Mouse (Mus musculus) urinary bladder, postnatal 4 days (tissue): ENCODE data around the gene Ascl1.

ENCODE experiments used
- DNase-seq, 2 experiments: peaks; one replicate each; pipeline ENCODE4 v3.0.0; 2021 to 2022; ENCODE audit warnings: low spot score in 2 of 2

The Ascl1 gene

GRCm38 (mm10) chr10:87485721-87486620 is 7.5 kb downstream of the Ascl1 start:
- DNase-seq, result no peak

DNA sequence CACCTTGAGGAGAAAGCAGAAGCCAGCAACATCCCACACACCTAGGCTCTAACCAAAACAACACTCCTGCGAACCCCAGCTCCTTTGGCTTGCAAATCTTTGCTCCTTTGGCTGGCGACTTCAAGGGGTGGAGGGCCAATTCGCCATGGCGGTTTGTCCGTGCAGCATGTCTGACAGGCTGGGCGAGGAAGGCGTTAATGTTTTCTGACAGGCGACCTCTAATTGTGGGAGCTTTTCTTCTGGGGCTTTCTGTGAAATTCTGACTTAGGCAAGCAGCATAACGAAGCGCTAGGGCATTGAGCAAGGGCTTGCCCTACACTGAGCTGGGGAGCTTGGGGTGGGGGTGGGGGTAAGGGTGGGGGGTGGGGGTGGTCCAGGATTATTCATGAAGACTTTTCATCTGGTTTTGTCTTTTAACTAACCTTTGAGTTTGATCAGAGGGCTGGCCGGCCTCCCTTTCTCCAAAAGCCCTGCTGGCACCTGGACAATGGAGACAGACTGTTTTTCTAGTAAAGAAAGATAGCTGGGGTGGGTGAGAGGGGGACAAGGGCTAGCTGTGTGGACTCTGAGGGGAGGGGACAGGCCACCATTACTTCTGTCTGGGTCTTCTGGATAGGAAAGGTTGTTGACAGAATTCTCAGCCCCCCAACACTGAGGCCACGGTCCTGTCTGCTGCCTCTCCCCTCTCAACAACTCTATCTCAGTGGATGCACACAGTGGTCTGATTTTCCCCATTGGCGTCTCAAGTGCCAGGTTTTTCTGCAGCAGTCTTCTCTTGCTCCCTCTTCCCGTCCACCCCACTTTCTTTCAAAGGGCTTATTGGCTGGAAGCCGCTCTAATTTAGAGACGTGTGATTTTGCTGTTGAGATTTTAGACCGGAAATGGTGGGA is 8.4 kb downstream of the Ascl1 start:
- no peak for DNase-seq

- no peak for DNase-seq
These were observed 15.6 kb downstream of the Ascl1 start for GRCm38 (mm10) chr10:87477895-87478294.

DNA sequence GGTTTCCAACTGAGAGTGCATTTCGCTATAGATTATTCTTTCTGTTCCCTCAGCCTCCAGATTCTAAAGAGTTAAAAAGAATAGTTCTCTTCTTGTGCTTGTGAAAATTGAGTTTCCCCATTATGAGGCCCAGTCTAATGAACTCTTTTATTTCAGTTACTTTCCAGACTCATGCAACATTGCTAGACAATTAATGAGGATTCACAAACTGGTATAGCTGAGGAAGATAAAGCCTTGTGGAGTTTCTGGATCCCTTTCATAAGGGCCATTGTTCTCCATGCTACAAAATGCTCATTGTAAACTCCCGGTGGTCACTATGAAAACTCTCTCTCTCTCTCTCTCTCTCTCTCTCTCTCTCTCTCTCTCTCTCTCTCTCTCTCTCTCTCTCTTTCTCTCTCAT is 18.5 kb downstream of the Ascl1 start:
- no peak for DNase-seq

DNA sequence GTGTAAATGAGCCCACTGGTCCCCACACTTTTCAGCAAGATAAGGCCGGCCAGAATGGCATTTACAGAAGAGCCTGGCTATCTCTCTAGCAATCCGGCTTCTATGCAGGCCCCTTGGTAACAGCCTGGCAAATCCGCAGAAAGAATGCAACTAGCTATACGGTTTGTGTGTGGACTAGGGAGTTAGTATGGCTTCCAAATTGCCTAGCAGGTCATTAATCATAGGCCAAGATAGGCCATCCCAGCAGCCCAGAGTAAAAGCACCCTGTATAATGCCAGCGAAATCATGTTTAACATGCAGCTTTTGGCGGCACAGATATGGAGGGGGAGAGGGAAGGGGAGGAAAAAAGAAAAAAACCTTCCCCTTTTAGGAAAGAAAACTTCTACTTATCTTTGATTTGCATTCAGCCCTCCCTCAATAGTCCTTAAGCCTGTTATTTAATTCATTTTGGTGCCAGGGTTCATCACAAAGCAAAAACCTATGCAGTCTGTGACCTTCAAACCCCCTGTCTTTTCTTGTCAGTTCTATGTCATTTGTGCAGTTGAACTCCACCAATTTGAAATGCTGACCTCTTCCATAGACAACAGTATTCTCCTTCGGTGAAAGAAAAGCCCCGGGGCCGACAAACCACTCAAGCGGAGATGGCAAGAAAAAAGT is 19.9 kb downstream of the Ascl1 start:
- no peak for DNase-seq

DNA sequence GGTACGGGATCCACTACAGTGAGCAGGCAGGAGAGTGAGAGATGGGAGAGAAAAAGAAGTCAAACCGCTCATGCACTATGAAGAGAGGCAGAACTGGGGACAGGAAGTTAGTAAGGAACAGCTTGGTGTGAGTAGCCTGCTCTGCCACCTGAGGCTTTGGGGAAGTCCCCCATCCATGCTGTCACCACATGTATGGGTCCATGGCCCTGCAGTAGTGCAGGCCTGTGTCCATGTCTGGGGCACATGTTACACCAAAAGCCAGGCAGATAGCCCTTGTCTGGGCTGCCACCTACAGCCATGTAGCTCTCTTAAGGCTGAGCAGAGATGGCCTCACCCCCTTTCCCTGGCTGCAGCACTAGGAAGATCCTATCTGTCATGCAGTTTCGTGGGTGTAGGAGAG is 42.7 kb downstream of the Ascl1 start:
- no peak for DNase-seq

DNA sequence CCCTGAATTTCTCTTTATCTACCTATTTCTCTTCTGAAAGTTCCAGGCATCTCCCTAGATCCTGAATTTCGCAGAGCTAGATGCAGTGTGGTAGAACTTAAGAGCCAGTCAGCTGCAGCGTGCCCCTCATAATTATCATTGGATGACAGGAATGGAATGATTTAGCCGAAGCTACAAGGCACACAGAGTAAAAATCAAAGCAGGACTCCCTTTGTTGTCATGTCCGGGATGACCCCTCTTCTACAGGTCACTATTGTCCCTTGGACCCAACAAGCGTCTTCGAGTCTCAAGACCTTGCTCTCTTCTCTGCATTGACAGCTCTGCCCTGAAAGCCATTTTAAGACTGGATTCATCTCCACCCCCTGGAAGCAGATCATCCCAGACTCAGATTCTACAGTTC is 44.1 kb downstream of the Ascl1 start:
- no peak for DNase-seq

DNA sequence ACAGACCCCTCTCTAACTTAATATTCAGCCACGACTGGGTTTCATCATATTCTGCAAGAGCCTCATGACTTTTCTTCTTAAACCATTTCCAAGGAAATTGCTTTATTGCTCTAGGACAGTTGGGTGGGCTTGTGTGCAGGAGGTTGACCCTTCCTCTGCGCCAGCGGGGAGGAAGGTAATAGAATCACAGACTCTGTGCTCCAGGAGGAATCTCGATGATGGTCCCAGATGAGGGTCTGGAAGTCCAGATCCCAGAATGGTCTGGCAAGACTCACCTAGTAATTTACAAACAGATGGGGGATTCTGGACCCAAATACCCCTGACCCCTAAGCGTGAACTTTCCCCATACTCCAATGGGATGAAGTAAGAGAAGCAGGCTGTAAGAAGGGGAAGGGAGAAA is 45.2 kb downstream of the Ascl1 start:
- DNase-seq, result no peak

- DNase-seq, result no peak
These were observed 45.7 kb downstream of the Ascl1 start for GRCm38 (mm10) chr10:87447754-87448095.

DNA sequence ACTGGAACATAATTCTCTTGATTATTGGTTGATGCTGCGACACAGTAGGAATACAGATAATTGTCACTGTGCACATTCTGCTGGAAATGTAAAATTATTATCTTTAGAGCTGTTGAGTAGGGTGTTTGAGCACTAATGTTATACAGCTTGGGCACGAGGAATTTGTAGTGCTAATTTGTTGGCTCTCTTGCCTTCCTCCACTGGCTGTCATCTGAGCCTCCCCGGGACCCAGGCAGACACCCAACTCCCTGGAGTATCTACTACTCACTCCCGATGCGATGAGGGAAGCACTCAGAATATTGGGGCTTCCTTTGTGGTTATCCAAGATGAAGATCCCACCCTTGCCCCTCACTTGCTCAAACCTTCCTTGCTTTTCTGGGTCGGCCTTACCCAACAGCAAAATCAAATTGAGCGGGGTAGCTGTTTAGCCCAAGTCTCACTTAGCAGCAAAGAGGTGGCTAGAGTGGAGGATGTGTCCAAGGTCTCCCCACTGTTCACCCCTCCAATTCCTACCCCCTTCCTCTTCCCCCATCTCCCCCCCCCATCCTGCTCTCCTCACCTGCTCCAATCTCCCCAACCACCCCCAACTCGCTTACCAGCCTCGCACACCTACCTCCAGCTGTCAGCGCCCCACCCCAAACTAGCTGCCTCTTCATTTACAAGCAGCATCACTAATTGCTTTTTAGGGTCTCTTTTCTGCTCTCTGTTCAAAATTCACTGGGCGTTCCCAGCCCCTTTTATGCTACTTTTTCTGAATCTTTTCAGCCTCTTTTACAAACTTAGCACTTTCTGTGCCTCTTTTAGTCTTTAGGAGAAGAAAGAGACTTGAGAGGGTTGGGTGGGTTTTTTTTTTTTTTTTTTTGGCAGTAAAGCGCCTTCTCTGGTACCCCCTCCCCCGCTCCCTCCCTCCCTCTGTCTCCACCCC is 46.4 kb downstream of the Ascl1 start:
- DNase-seq, result no peak

- DNase-seq, result no peak
These were observed 47.2 kb downstream of the Ascl1 start for GRCm38 (mm10) chr10:87446139-87446828.
